Mouse (Mus musculus): ENCODE data around the gene Upk3bl. TPM values are rescaled to one million over a fixed set of nuclear protein-coding genes. Genes with fewer than 3 reads are reported as not detected.
A peak's percentile ranks its signal among the peaks of the same experiment; 100 is the strongest.
"Not testable (repeated sequence)": the region's sequence is repeated elsewhere in the genome, so short reads cannot be mapped to it uniquely, and the experiment has no call there.

Upk3bl gene
- polyA plus RNA-seq, 1 experiment from 2014 or later = 0.72 TPM

- H3K4me1 ChIP-seq = peaks cover 16% of the 10 kb centered on the region
- peak overlapping the region; percentile 88 for H3K27ac ChIP-seq (replicated peaks)
- H3K36me3 ChIP-seq = no peaks in the 10 kb centered on the region
- DNase-seq (ENCODE audit: low spot score) = peak; percentile 76
- H3K27me3 ChIP-seq (ENCODE audit: low read depth, poor library complexity, severe bottlenecking) = no peaks in the 10 kb centered on the region
- peak overlapping the region; percentile 28 for H3K4me3 ChIP-seq
- 9% methylated on average over 10 of the region's 10 CpGs for WGBS
- no peaks in the 10 kb centered on the region for H3K9me3 ChIP-seq (replicated peaks)
Observed at GRCm38 (mm10) chr5:136051231-136052085, 2.8 kb upstream of the Upk3bl start.

- Histone ChIP-seq H3K4me1 (peaks cover 22% of the 10 kb centered on the region), H3K9me3 (replicated peaks) (no peaks in the 10 kb centered on the region), H3K4me3 (no peak overlapping the region), H3K27me3 (ENCODE audit: low read depth, poor library complexity, severe bottlenecking) (0 out of 2 replicates have a peak, but pooled peaks cover 5% of the 10 kb centered on the region), H3K36me3 (no peaks in the 10 kb centered on the region), H3K27ac (replicated peaks) (0 out of 2 replicates have a peak overlapping the region, but pooled peaks have one; percentile 3)
- no peak for DNase-seq (ENCODE audit: low spot score)
- WGBS = 75% methylated on average over 8 of the region's 8 CpGs
Observed at GRCm38 (mm10) chr5:136052861-136053655, 1.2 kb upstream of the Upk3bl start.

- WGBS = 50% methylated on average over 4 of the region's 4 CpGs
- Histone ChIP-seq H3K4me1 (peaks cover 28% of the 10 kb centered on the region), H3K27ac (replicated peaks) (no peak overlapping the region), H3K36me3 (no peaks in the 10 kb centered on the region), H3K27me3 (ENCODE audit: low read depth, poor library complexity, severe bottlenecking) (peaks cover 20% of the 10 kb centered on the region; the same call in 1 of the 2 replicates), H3K9me3 (replicated peaks) (no peaks in the 10 kb centered on the region), H3K4me3 (no peak overlapping the region)
- no peak for DNase-seq (ENCODE audit: low spot score)
Observed at GRCm38 (mm10) chr5:136056062-136056461, 1.8 kb downstream of the Upk3bl start.

- DNase-seq (ENCODE audit: low spot score) = no peak
- 43% methylated on average over 8 of the region's 8 CpGs for WGBS
Observed at GRCm38 (mm10) chr5:136057085-136057484, 2.8 kb downstream of the Upk3bl start.

GRCm38 (mm10) chr5:136061567-136061966 is 7.3 kb downstream of the Upk3bl start:
- Histone ChIP-seq H3K9me3 (replicated peaks) (no peaks in the 10 kb centered on the region), H3K36me3 (no peaks in the 10 kb centered on the region), H3K4me3 (no peak overlapping the region), H3K27ac (replicated peaks) (peak overlapping the region; percentile 10; the same call in 1 of the 2 replicates), H3K4me1 (peaks cover 19% of the 10 kb centered on the region), H3K27me3 (ENCODE audit: low read depth, poor library complexity, severe bottlenecking) (peaks cover 20% of the 10 kb centered on the region; the same call in 1 of the 2 replicates)
- peak; percentile 83 for DNase-seq (ENCODE audit: low spot score)
- WGBS = 16% methylated on average over 12 of the region's 12 CpGs

More at GRCm38 (mm10) chr5:136057085-136057484, 2.8 kb downstream of the Upk3bl start:
- H3K4me3 ChIP-seq = no peak overlapping the region
- peak overlapping the region; percentile 53; the same call in 1 of the 2 replicates for H3K27ac ChIP-seq (replicated peaks)
- H3K27me3 ChIP-seq (ENCODE audit: low read depth, poor library complexity, severe bottlenecking) = peaks cover 20% of the 10 kb centered on the region; the same call in 1 of the 2 replicates
- peaks cover 21% of the 10 kb centered on the region for H3K4me1 ChIP-seq
- H3K9me3 ChIP-seq (replicated peaks) = no peaks in the 10 kb centered on the region
- H3K36me3 ChIP-seq = no peaks in the 10 kb centered on the region

GRCm38 (mm10) chr5:136063920-136064319 is 9.6 kb downstream of the Upk3bl start:
- Histone ChIP-seq H3K27me3 (ENCODE audit: low read depth, poor library complexity, severe bottlenecking) (peaks cover 8% of the 10 kb centered on the region; the same call in 1 of the 2 replicates), H3K9me3 (replicated peaks) (no peaks in the 10 kb centered on the region), H3K36me3 (no peaks in the 10 kb centered on the region), H3K27ac (replicated peaks) (no peak overlapping the region), H3K4me1 (peaks cover 13% of the 10 kb centered on the region), H3K4me3 (no peak overlapping the region)
- WGBS = 92% methylated on average over 10 of the region's 10 CpGs
- no peak for DNase-seq (ENCODE audit: low spot score)

- not testable (repeated sequence) for H3K9me3 ChIP-seq (replicated peaks); H3K36me3 ChIP-seq; H3K4me1 ChIP-seq; H3K4me3 ChIP-seq; H3K27ac ChIP-seq (replicated peaks); H3K27me3 ChIP-seq (ENCODE audit: low read depth, poor library complexity, severe bottlenecking); DNase-seq (ENCODE audit: low spot score)
- WGBS = 84% methylated on average over 11 of the region's 11 CpGs
Observed at GRCm38 (mm10) chr5:136066404-136067148, 12.3 kb downstream of the Upk3bl start.

- Histone ChIP-seq H3K27me3 (ENCODE audit: low read depth, poor library complexity, severe bottlenecking) (no peaks in the 10 kb centered on the region), H3K27ac (replicated peaks) (no peak overlapping the region), H3K36me3 (no peaks in the 10 kb centered on the region), H3K4me1 (no peaks in the 10 kb centered on the region), H3K9me3 (replicated peaks) (no peaks in the 10 kb centered on the region), H3K4me3 (no peak overlapping the region)
- no peak for DNase-seq (ENCODE audit: low spot score)
- 71% methylated on average over 2 of the region's 2 CpGs for WGBS
Observed at GRCm38 (mm10) chr5:136069411-136069810, 15.1 kb downstream of the Upk3bl start.

- H3K27me3 ChIP-seq (ENCODE audit: low read depth, poor library complexity, severe bottlenecking) = no peaks in the 10 kb centered on the region
- no peak for DNase-seq (ENCODE audit: low spot score)
- H3K27ac ChIP-seq (replicated peaks) = no peak overlapping the region
- WGBS = 72% methylated on average over 6 of the region's 6 CpGs
- H3K4me3 ChIP-seq = no peak overlapping the region
- H3K9me3 ChIP-seq (replicated peaks) = no peaks in the 10 kb centered on the region
- no peaks in the 10 kb centered on the region for H3K4me1 ChIP-seq
- no peaks in the 10 kb centered on the region for H3K36me3 ChIP-seq
Observed at GRCm38 (mm10) chr5:136073051-136073450, 18.8 kb downstream of the Upk3bl start.

GRCm38 (mm10) chr5:136073526-136073925 is 19.2 kb downstream of the Upk3bl start:
- Histone ChIP-seq H3K4me1 (no peaks in the 10 kb centered on the region), H3K27ac (replicated peaks) (no peak overlapping the region), H3K36me3 (no peaks in the 10 kb centered on the region), H3K27me3 (ENCODE audit: low read depth, poor library complexity, severe bottlenecking) (no peaks in the 10 kb centered on the region), H3K9me3 (replicated peaks) (no peaks in the 10 kb centered on the region), H3K4me3 (no peak overlapping the region)
- DNase-seq (ENCODE audit: low spot score) = no peak
- 63% methylated on average over 11 of the region's 11 CpGs for WGBS

GRCm38 (mm10) chr5:136075076-136075475 is 20.8 kb downstream of the Upk3bl start:
- no peaks in the 10 kb centered on the region for H3K27me3 ChIP-seq (ENCODE audit: low read depth, poor library complexity, severe bottlenecking)
- H3K36me3 ChIP-seq = no peaks in the 10 kb centered on the region
- H3K9me3 ChIP-seq (replicated peaks) = no peaks in the 10 kb centered on the region
- no peak overlapping the region for H3K4me3 ChIP-seq
- H3K4me1 ChIP-seq = no peaks in the 10 kb centered on the region
- no peak overlapping the region for H3K27ac ChIP-seq (replicated peaks)
- WGBS = 90% methylated on average over 5 of the region's 5 CpGs
- no peak for DNase-seq (ENCODE audit: low spot score)

GRCm38 (mm10) chr5:136076284-136076683 is 22.0 kb downstream of the Upk3bl start:
- Histone ChIP-seq H3K9me3 (replicated peaks) (no peaks in the 10 kb centered on the region), H3K27ac (replicated peaks) (no peak overlapping the region), H3K27me3 (ENCODE audit: low read depth, poor library complexity, severe bottlenecking) (no peaks in the 10 kb centered on the region), H3K4me1 (no peaks in the 10 kb centered on the region), H3K36me3 (no peaks in the 10 kb centered on the region), H3K4me3 (no peak overlapping the region)
- 76% methylated on average over 7 of the region's 7 CpGs for WGBS
- DNase-seq (ENCODE audit: low spot score) = no peak

All from midbrain, embryonic 10.5 days (tissue).